Mouse (Mus musculus) CH12.LX (cell line): ENCODE measurements at regions not wholly inside any gene's neighbourhood (a gene's known extent, or its start where the extent isn't known, plus 50 kb on each side); places are given as distances from the start of the nearest gene placed in this dataset.

ENCODE experiments used
- DNase-seq: peaks from one replicate; pipeline ENCODE4 v3.0.0-alpha.2; 2013; ENCODE audit errors: extremely low read depth
- H3K27ac ChIP-seq: 2 replicates; pipeline ENCODE4 v1.5.1; 2012; ENCODE audit warnings: low read depth, mild to moderate bottlenecking, control low read depth, moderate library complexity; ENCODE audit not compliant: insufficient read depth
- H3K27me3 ChIP-seq: replicated peaks from 2 replicates; pipeline ENCODE3; 2012; ENCODE audit warnings: inconsistent platforms
- H3K36me3 ChIP-seq, 2 experiments: replicated peaks in 1 of 2; 2 replicates each; pipeline versions ENCODE3 to v1.6.1; 2012; ENCODE audit warnings: inconsistent platforms in 1 of 2, low read length in 1 of 2, mild to moderate bottlenecking in 1 of 2, mixed read lengths in 1 of 2, moderate library complexity in 1 of 2; ENCODE audit not compliant: control insufficient read depth in 1 of 2, insufficient read depth in 1 of 2
- H3K4me1 ChIP-seq, 2 experiments: 2 replicates each; pipeline ENCODE4 v1.6.1; 2012; ENCODE audit warnings: inconsistent platforms in 1 of 2, moderate library complexity in 1 of 2; ENCODE audit not compliant: insufficient read depth in 2 of 2, control insufficient read depth in 1 of 2
- H3K4me2 ChIP-seq: 2 replicates; pipeline ENCODE4 v1.6.1; 2012; ENCODE audit warnings: low read depth, mild to moderate bottlenecking, control low read depth; ENCODE audit not compliant: poor library complexity, insufficient read depth, severe bottlenecking
- H3K4me3 ChIP-seq, 3 experiments: fragments of 150-350 bp in 1 of 3; sonication (generic) in 1 of 3; replicated peaks in 1 of 3; 2 replicates each; pipeline versions ENCODE3 to v1.5.1; 2011 to 2012; ENCODE audit warnings: low read depth in 2 of 3, low read length in 2 of 3, mild to moderate bottlenecking in 2 of 3, moderate library complexity in 2 of 3, control low read depth in 1 of 3, improper control_type of control experiment in 1 of 3, inconsistent platforms in 1 of 3, mixed read lengths in 1 of 3; ENCODE audit not compliant: poor library complexity in 1 of 3
- H3K79me2 ChIP-seq: replicated peaks from 2 replicates; pipeline ENCODE4 v1.6.1; 2012; ENCODE audit warnings: mild to moderate bottlenecking, moderate library complexity; ENCODE audit not compliant: control insufficient read depth, poor library complexity, insufficient read depth, severe bottlenecking; ENCODE audit errors: extremely low read depth
- H3K9ac ChIP-seq: 2 replicates; pipeline ENCODE4 v1.6.1; 2012; ENCODE audit warnings: low read depth, mild to moderate bottlenecking, control low read depth, moderate library complexity; ENCODE audit not compliant: insufficient read depth
- H3K9me3 ChIP-seq: replicated peaks from 2 replicates; pipeline ENCODE3; 2012; ENCODE audit warnings: low read length, inconsistent platforms, mixed read lengths
- CHD2 ChIP-seq: IDR thresholded peaks from 2 replicates; pipeline ENCODE4 v1.6.1; 2011; ENCODE audit warnings: low read length, improper control_type of control experiment
- CTCF ChIP-seq, 2 experiments: IDR thresholded peaks in 1 of 2; conservative IDR thresholded peaks in 1 of 2; 2 replicates each; pipeline ENCODE4 v1.5.1; 2011 to 2012; ENCODE audit warnings: low read depth in 2 of 2, low read length in 2 of 2, improper control_type of control experiment in 1 of 2, inconsistent platforms in 1 of 2, mild to moderate bottlenecking in 1 of 2, moderate library complexity in 1 of 2
- ETS1 ChIP-seq: conservative IDR thresholded peaks from 2 replicates; pipeline ENCODE4 v1.6.1; 2012; ENCODE audit warnings: low read depth, mild to moderate bottlenecking, inconsistent platforms, low read length, improper control_type of control experiment, moderate library complexity
- GABPA ChIP-seq: IDR thresholded peaks from 2 replicates; pipeline ENCODE4 v1.6.1; 2012; ENCODE audit warnings: low read depth, low read length, improper control_type of control experiment, inconsistent platforms; ENCODE audit not compliant: insufficient replicate concordance
- HCFC1 ChIP-seq: IDR thresholded peaks from 2 replicates; pipeline ENCODE4 v1.6.1; 2012; ENCODE audit warnings: low read depth, mild to moderate bottlenecking, inconsistent platforms, low read length, improper control_type of control experiment
- IRF4 ChIP-seq: IDR thresholded peaks from 2 replicates; pipeline ENCODE4 v1.6.1; 2014; ENCODE audit warnings: low read depth, mild to moderate bottlenecking, inconsistent platforms, low read length, improper control_type of control experiment
- JUN ChIP-seq: IDR thresholded peaks from 2 replicates; pipeline ENCODE4 v1.6.1; 2011; ENCODE audit warnings: low read depth, mild to moderate bottlenecking, low read length, improper control_type of control experiment, moderate library complexity; ENCODE audit not compliant: insufficient read depth
- KAT2A ChIP-seq: IDR thresholded peaks from 2 replicates; pipeline ENCODE4 v1.6.1; 2012; ENCODE audit warnings: low read length, improper control_type of control experiment, inconsistent platforms; ENCODE audit not compliant: insufficient replicate concordance
- MAX ChIP-seq: IDR thresholded peaks from 2 replicates; pipeline ENCODE4 v1.6.1; 2011; ENCODE audit warnings: low read length, improper control_type of control experiment
- MAZ ChIP-seq: IDR thresholded peaks from 2 replicates; pipeline ENCODE4 v1.6.1; 2012; ENCODE audit warnings: low read depth, mild to moderate bottlenecking, inconsistent platforms, low read length, improper control_type of control experiment, moderate library complexity
- MEF2A ChIP-seq: IDR thresholded peaks from 2 replicates; pipeline ENCODE4 v1.6.1; 2014; ENCODE audit warnings: low read depth, mild to moderate bottlenecking, inconsistent platforms, low read length, improper control_type of control experiment, borderline replicate concordance
- MXI1 ChIP-seq: IDR thresholded peaks from 2 replicates; pipeline ENCODE4 v1.6.1; 2011; ENCODE audit warnings: mild to moderate bottlenecking, low read depth, low read length, improper control_type of control experiment
- MYC ChIP-seq: IDR thresholded peaks from 2 replicates; pipeline ENCODE4 v1.6.1; 2011; ENCODE audit warnings: low read depth, mild to moderate bottlenecking, improper control_type of control experiment, low read length
- NELFE ChIP-seq: IDR thresholded peaks from 2 replicates; pipeline ENCODE4 v1.6.1; 2011; ENCODE audit warnings: low read depth, low read length, improper control_type of control experiment
- PAX5 ChIP-seq: IDR thresholded peaks from 2 replicates; pipeline ENCODE4 v1.6.1; 2012; ENCODE audit warnings: low read length, inconsistent platforms, mixed read lengths
- RAD21 ChIP-seq: IDR thresholded peaks from 2 replicates; pipeline ENCODE4 v1.6.1; 2011; ENCODE audit warnings: low read depth, mild to moderate bottlenecking, low read length, improper control_type of control experiment, moderate library complexity
- RCOR1 ChIP-seq: conservative IDR thresholded peaks from 2 replicates; pipeline ENCODE4 v1.6.1; 2012; ENCODE audit warnings: low read depth, mild to moderate bottlenecking, inconsistent platforms, low read length, improper control_type of control experiment
- TCF12 ChIP-seq: IDR thresholded peaks from 2 replicates; pipeline ENCODE4 v1.6.1; 2014; ENCODE audit warnings: low read depth, mild to moderate bottlenecking, inconsistent platforms, low read length, improper control_type of control experiment
- UBTF ChIP-seq: IDR thresholded peaks from 2 replicates; pipeline ENCODE4 v1.6.1; 2012; ENCODE audit warnings: low read depth, mild to moderate bottlenecking, inconsistent platforms, low read length, improper control_type of control experiment, moderate library complexity
- USF1 ChIP-seq: IDR thresholded peaks from 2 replicates; pipeline ENCODE4 v1.6.1; 2014; ENCODE audit warnings: low read depth, mild to moderate bottlenecking, inconsistent platforms, low read length, improper control_type of control experiment
- ZMIZ1 ChIP-seq: IDR thresholded peaks from 2 replicates; pipeline ENCODE4 v1.6.1; 2012; ENCODE audit warnings: low read depth, mild to moderate bottlenecking, inconsistent platforms, low read length, improper control_type of control experiment
- dilution Hi-C: fragments of 300-500 bp; cut with MboI; formaldehyde crosslinking; loops from 2 replicates; pipeline ENCODE4 v1.14.3; 2020; ENCODE audit warnings: low sequenced_read_pairs; ENCODE audit not compliant: extremely low pct_unique_long_range_greater_than_20kb, extremely low pct_ligation_motif_present
- in situ Hi-C: fragments of 300-500 bp; cut with MboI; formaldehyde crosslinking; loops from 3 replicates; pipeline ENCODE4 v1.14.3; 2019; ENCODE audit warnings: low sequenced_read_pairs, low pct_ligation_motif_present, low pct_unique_long_range_greater_than_20kb, mixed read lengths

GRCm38 (mm10) chr1:185900316-185900715 lies 216.8 kb downstream of the Lyplal1 start:
- Histone ChIP-seq H3K27me3 (no peaks in the 10 kb centered on the region), H3K79me2 (no peaks in the 10 kb centered on the region)
- in situ Hi-C loops = no loop called here
- TF ChIP-seq HCFC1 (no peak), UBTF (no peak), NELFE (no peak), KAT2A (no peak), ETS1 (no peak), JUN (no peak), ZMIZ1 (no peak), MYC (no peak), RCOR1 (no peak)
- TF ChIP-seq, all 38 proteins: peak for 0
- Histone ChIP-seq H3K9ac (no peak overlapping the region), H3K4me3 (no peak overlapping the region), H3K27ac (no peak overlapping the region), H3K36me3 (no peaks in the 10 kb centered on the region), H3K4me2 (no peak overlapping the region), H3K4me1 (no peaks in the 10 kb centered on the region), H3K9me3 (peaks cover 49% of the 10 kb centered on the region)
- DNase-seq = no peak
- dilution Hi-C loops = no loop called here

- Histone ChIP-seq H3K79me2 (no peaks in the 10 kb centered on the region), H3K4me2 (no peak overlapping the region), H3K4me3 (no peak overlapping the region), H3K9me3 (peaks cover 53% of the 10 kb centered on the region), H3K27ac (no peak overlapping the region), H3K36me3 (no peaks in the 10 kb centered on the region), H3K9ac (no peak overlapping the region), H3K27me3 (no peaks in the 10 kb centered on the region), H3K4me1 (no peaks in the 10 kb centered on the region)
- in situ Hi-C loops (no loop called here), dilution Hi-C loops (no loop called here)
- DNase-seq = no peak
- TF ChIP-seq USF1 (no peak), TCF12 (no peak), IRF4 (no peak), MEF2A (no peak), CHD2 (no peak), PAX5 (no peak), MYC (no peak), CTCF (conservative IDR thresholded peaks at IDR 0.05 in 1 of 2, IDR thresholded peaks at IDR 0.05 in 1 of 2; ENCODE audit: low read depth in 2 of 2, low read length in 2 of 2) (no peak), ZMIZ1 (no peak), MXI1 (no peak), NELFE (no peak), UBTF (no peak), MAZ (no peak), GABPA (no peak), MAX (no peak), RAD21 (no peak)
Measured at GRCm38 (mm10) chr1:185902395-185902794, 214.7 kb downstream of the Lyplal1 start.
